Mouse (Mus musculus): ENCODE data around the gene Kif3a. TPM values are rescaled to one million over a fixed set of nuclear protein-coding genes. Genes with fewer than 3 reads are reported as not detected.
A peak's percentile ranks its signal among the peaks of the same experiment; 100 is the strongest.

Gene Kif3a
- polyA plus RNA-seq, 1 experiment from 2014 or later = 17.0 TPM

- ATAC-seq = no peak
- Histone ChIP-seq H3K9me3 (ENCODE audit: control insufficient read depth) (no peaks in the 10 kb centered on the region), H3K9ac (ENCODE audit: low read depth, low read length) (no peak overlapping the region), H3K4me3 (ENCODE audit: low read depth, low read length) (no peak overlapping the region), H3K36me3 (ENCODE audit: control insufficient read depth, insufficient read depth) (no peaks in the 10 kb centered on the region), H3K27ac (ENCODE audit: low read depth, low read length) (no peak overlapping the region), H3K4me2 (replicated peaks; ENCODE audit: low read depth) (no peak overlapping the region), H3K4me1 (replicated peaks; ENCODE audit: control insufficient read depth, insufficient read depth, low read length) (peaks cover 9% of the 10 kb centered on the region), H3K27me3 (replicated peaks; ENCODE audit: control insufficient read depth, insufficient read depth, low read length) (no peaks in the 10 kb centered on the region)
- 73% methylated on average over 7 of the region's 7 CpGs for WGBS
- TF ChIP-seq CTCF (IDR thresholded peaks at IDR 0.05; ENCODE audit: low read depth) = no peak
Measured at GRCm38 (mm10) chr11:53521821-53522131, 45.4 kb upstream of the Kif3a start.

GRCm38 (mm10) chr11:53522362-53522761 lies 44.8 kb upstream of the Kif3a start:
- TF ChIP-seq CTCF (IDR thresholded peaks at IDR 0.05; ENCODE audit: low read depth) = no peak
- WGBS = 91% methylated on average over 3 of the region's 3 CpGs
- Histone ChIP-seq H3K4me3 (ENCODE audit: low read depth, low read length) (no peak overlapping the region), H3K27me3 (replicated peaks; ENCODE audit: control insufficient read depth, insufficient read depth, low read length) (no peaks in the 10 kb centered on the region), H3K9ac (ENCODE audit: low read depth, low read length) (no peak overlapping the region), H3K4me2 (replicated peaks; ENCODE audit: low read depth) (no peak overlapping the region), H3K9me3 (ENCODE audit: control insufficient read depth) (no peaks in the 10 kb centered on the region), H3K4me1 (replicated peaks; ENCODE audit: control insufficient read depth, insufficient read depth, low read length) (peaks cover 9% of the 10 kb centered on the region), H3K36me3 (ENCODE audit: control insufficient read depth, insufficient read depth) (no peaks in the 10 kb centered on the region), H3K27ac (ENCODE audit: low read depth, low read length) (no peak overlapping the region)
- ATAC-seq = no peak

GRCm38 (mm10) chr11:53522930-53523329 lies 44.2 kb upstream of the Kif3a start:
- H3K4me3 ChIP-seq (ENCODE audit: low read depth, low read length) = no peak overlapping the region
- WGBS = 70% methylated on average over 9 of the region's 9 CpGs
- H3K4me1 ChIP-seq (replicated peaks; ENCODE audit: control insufficient read depth, insufficient read depth, low read length) = peaks cover 9% of the 10 kb centered on the region
- no peak for ATAC-seq
- no peak overlapping the region for H3K9ac ChIP-seq (ENCODE audit: low read depth, low read length)
- H3K9me3 ChIP-seq (ENCODE audit: control insufficient read depth) = no peaks in the 10 kb centered on the region
- H3K27ac ChIP-seq (ENCODE audit: low read depth, low read length) = no peak overlapping the region
- H3K27me3 ChIP-seq (replicated peaks; ENCODE audit: control insufficient read depth, insufficient read depth, low read length) = no peaks in the 10 kb centered on the region
- no peak for TF ChIP-seq CTCF (IDR thresholded peaks at IDR 0.05; ENCODE audit: low read depth)
- H3K4me2 ChIP-seq (replicated peaks; ENCODE audit: low read depth) = no peak overlapping the region
- no peaks in the 10 kb centered on the region for H3K36me3 ChIP-seq (ENCODE audit: control insufficient read depth, insufficient read depth)

GRCm38 (mm10) chr11:53523545-53524405 lies 43.4 kb upstream of the Kif3a start:
- ATAC-seq = no peak
- no peak overlapping the region for H3K27ac ChIP-seq (ENCODE audit: low read depth, low read length)
- no peak overlapping the region for H3K4me3 ChIP-seq (ENCODE audit: low read depth, low read length)
- peaks cover 9% of the 10 kb centered on the region for H3K4me1 ChIP-seq (replicated peaks; ENCODE audit: control insufficient read depth, insufficient read depth, low read length)
- H3K27me3 ChIP-seq (replicated peaks; ENCODE audit: control insufficient read depth, insufficient read depth, low read length) = no peaks in the 10 kb centered on the region
- H3K36me3 ChIP-seq (ENCODE audit: control insufficient read depth, insufficient read depth) = no peaks in the 10 kb centered on the region
- WGBS = 85% methylated on average over 14 of the region's 14 CpGs
- no peak overlapping the region for H3K4me2 ChIP-seq (replicated peaks; ENCODE audit: low read depth)
- no peak for TF ChIP-seq CTCF (IDR thresholded peaks at IDR 0.05; ENCODE audit: low read depth)
- H3K9ac ChIP-seq (ENCODE audit: low read depth, low read length) = no peak overlapping the region
- H3K9me3 ChIP-seq (ENCODE audit: control insufficient read depth) = no peaks in the 10 kb centered on the region

GRCm38 (mm10) chr11:53524905-53525304 lies 42.3 kb upstream of the Kif3a start:
- H3K36me3 ChIP-seq (ENCODE audit: control insufficient read depth, insufficient read depth) = no peaks in the 10 kb centered on the region
- H3K27ac ChIP-seq (ENCODE audit: low read depth, low read length) = no peak overlapping the region
- H3K9ac ChIP-seq (ENCODE audit: low read depth, low read length) = no peak overlapping the region
- H3K4me3 ChIP-seq (ENCODE audit: low read depth, low read length) = no peak overlapping the region
- H3K4me2 ChIP-seq (replicated peaks; ENCODE audit: low read depth) = no peak overlapping the region
- WGBS = 78% methylated on average over 6 of the region's 6 CpGs
- no peak for ATAC-seq
- no peaks in the 10 kb centered on the region for H3K9me3 ChIP-seq (ENCODE audit: control insufficient read depth)
- peaks cover 9% of the 10 kb centered on the region for H3K4me1 ChIP-seq (replicated peaks; ENCODE audit: control insufficient read depth, insufficient read depth, low read length)
- TF ChIP-seq CTCF (IDR thresholded peaks at IDR 0.05; ENCODE audit: low read depth) = peak; percentile 71
- no peaks in the 10 kb centered on the region for H3K27me3 ChIP-seq (replicated peaks; ENCODE audit: control insufficient read depth, insufficient read depth, low read length)

GRCm38 (mm10) chr11:53525461-53525860 lies 41.7 kb upstream of the Kif3a start:
- TF ChIP-seq CTCF (IDR thresholded peaks at IDR 0.05; ENCODE audit: low read depth) = no peak
- H3K27ac ChIP-seq (ENCODE audit: low read depth, low read length) = no peak overlapping the region
- no peak overlapping the region for H3K4me3 ChIP-seq (ENCODE audit: low read depth, low read length)
- no peak for ATAC-seq
- H3K9me3 ChIP-seq (ENCODE audit: control insufficient read depth) = no peaks in the 10 kb centered on the region
- no peaks in the 10 kb centered on the region for H3K36me3 ChIP-seq (ENCODE audit: control insufficient read depth, insufficient read depth)
- no peaks in the 10 kb centered on the region for H3K27me3 ChIP-seq (replicated peaks; ENCODE audit: control insufficient read depth, insufficient read depth, low read length)
- H3K9ac ChIP-seq (ENCODE audit: low read depth, low read length) = no peak overlapping the region
- H3K4me2 ChIP-seq (replicated peaks; ENCODE audit: low read depth) = no peak overlapping the region
- peaks cover 5% of the 10 kb centered on the region for H3K4me1 ChIP-seq (replicated peaks; ENCODE audit: control insufficient read depth, insufficient read depth, low read length)
- WGBS = 70% methylated on average over 4 of the region's 4 CpGs
